Mouse (Mus musculus) skeletal muscle tissue, adult 2 months (tissue): ENCODE results near the gene Zfp112.
A peak's percentile ranks its signal among the peaks of the same experiment; 100 is the strongest.
"Not testable (repeated sequence)": the region's sequence is repeated elsewhere in the genome, so short reads cannot be mapped to it uniquely, and the experiment has no call there.

ENCODE experiments used
- DNase-seq: peaks from one replicate; pipeline ENCODE4 v3.0.0-alpha.2; 2012; ENCODE audit warnings: low read depth, low spot score

Zfp112 gene

GRCm38 (mm10) chr7:24112156-24112856, at the start of gene Zfp112:
TSS of gene Zfp112 (plus strand) at chr7:24112314.
- DNase-seq: peak; percentile 89

DNA sequence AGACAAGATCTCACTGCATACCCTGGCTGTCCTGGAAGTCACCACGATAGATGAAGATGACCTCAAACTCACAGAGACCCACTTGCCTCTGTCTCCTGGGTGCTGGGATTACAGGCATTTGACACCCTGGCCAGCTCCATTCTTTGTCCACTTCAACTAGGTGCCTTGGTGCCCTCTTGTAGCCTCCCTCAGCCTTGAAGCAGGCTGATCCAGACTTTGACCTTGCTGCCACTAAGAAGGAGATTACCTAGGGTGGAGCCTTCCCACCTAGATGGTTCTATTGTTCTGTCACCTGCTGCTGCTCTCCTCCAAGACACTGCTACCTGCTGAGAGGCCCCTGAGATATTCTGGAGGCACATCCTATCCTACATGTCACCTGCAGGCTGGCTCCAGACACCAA, 37.7 kb upstream of the Zfp112 start:
- DNase-seq: not testable (repeated sequence)

GRCm38 (mm10) chr7:24081634-24082431, 30.3 kb upstream of the Zfp112 start, which contains the start of gene Zfp180:
TSS of gene Zfp180 (plus strand) at chr7:24081924.
- DNase-seq: peak; percentile 97

DNA sequence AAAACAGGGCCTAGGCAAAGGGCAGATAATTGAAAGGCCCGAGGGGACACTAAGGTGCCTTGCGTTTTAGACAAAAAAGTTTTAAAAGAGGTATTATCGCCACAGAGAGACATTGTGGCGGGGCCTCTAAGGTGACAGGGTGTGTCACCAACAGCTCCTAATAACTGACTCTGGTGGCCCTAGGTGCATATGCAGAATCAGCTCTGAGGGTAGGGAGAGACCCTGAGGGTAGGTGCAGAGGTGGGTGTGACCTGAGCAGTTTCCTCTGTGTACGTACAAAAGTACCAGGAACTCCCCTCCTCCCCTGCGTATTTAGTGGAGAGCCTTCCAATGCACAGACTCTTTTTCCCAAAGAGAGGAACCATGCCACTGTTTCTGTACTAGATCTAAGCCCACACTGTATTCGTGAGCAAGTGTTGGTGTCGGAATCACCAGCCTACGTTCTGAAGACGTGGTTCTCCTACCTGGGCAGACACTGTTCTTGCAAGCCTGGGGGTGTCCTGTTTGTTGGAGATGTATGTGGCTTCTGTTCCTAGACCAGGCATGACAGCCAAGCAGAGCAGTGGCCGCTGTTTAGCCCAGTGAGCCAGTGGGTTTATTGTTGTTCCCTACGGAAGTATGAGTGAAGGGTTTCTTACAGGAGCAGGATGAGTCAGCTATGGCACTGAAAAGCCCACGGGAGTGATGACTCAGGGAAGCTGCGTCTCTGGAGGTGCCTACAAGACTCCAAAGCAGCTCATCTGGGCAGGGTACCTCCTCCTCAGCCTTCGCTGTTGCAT, 29.5 kb upstream of the Zfp112 start:
- no peak for DNase-seq

DNA sequence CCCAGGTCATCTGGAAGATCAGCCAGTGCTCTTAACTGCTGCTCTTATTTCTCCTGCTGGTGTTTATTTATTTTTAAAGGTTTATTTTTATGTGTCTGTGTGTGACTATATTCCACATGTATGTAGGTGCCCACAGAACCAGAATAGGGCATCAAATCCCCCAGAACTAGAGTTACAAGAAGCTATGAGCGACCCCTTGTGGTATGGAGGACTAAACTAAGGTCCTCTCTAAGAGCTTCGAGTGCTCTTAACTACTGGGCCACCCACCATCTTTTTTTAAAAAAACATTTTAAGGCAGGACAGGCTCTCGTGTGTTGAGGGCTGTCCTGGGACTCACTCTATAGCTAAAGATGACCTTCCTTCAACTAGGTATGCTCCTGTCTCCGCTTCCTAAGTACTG, 25.2 kb upstream of the Zfp112 start:
- DNase-seq: no peak

DNA sequence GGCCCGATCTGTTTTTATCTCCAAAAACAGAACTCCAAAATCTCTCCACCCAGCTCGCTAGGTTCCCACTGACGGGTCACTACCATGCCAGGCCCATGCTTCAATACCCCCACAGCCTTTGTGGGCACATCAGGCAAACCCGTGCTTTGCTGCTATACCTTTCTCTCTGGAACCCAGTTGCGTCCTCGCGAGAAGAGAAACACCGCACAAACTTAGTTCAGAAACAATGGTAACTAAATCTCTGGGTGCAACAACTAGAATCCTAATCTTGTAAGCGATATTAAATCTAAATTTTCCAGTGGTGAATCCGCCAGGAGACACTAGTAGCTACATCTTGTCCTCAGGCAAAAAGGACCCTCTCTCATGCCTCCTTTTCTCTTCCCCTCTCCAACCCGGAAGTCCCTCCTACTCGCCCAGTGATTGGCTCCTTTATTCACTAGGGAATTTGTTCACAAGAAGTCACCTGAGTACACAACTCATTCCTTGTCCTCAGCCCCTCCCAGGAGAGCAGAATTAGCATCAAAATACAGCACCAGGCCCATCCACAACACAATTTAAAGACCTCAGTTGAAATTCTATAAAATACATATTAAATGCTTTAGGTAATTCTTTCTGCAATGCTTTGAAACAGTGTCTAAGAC, 24.5 kb upstream of the Zfp112 start:
- DNase-seq: no peak

GRCm38 (mm10) chr7:24104403-24104802, 7.7 kb upstream of the Zfp112 start:
- DNase-seq: no peak

DNA sequence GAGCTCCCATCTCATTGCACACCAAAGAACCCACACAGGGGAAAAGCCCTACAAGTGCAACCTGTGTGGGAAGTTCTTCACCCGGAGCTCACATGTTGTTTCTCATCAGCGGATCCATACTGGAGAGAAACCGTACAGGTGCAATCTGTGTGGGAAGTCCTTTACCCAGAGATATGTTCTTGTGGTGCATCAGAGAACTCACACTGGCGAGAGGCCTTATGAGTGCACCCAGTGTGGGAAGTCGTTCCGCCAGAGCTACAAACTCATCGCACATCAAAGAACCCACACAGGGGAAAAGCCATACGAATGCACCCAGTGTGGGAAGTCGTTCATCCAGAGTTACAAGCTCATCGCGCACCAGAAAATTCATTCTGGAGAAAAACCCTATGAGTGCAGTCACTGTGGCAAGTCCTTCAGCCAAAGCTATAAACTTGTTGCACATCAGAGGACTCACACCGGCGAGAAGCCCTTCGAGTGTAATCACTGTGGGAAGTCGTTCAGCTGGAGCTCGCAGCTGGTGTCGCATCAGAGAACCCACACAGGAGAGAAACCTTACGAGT, 6.9 kb upstream of the Zfp112 start:
- no peak for DNase-seq

DNA sequence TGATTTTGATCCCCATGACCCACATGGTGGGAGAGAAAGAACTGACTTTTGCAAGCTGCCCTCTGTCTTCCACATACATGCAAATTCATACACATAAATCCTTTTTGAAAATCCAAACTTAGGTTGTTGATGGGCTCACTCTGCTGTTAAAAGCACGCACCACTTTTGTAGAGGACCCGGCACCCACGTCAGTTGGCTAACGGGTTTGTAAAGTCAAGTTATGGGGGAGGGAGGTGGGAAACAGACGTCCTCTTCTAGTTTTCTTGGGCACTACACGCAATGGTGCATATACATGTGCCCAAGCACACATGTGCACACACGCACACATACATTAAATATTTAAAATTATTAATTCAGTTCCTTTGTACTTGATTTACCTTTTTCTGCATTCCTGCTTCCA, 1.3 kb upstream of the Zfp112 start:
- no peak for DNase-seq

- no peak for DNase-seq
Observed at GRCm38 (mm10) chr7:24111772-24112155, 350 bp upstream of the Zfp112 start.

GRCm38 (mm10) chr7:24113001-24113400, 887 bp downstream of the Zfp112 start:
- DNase-seq: no peak

DNA sequence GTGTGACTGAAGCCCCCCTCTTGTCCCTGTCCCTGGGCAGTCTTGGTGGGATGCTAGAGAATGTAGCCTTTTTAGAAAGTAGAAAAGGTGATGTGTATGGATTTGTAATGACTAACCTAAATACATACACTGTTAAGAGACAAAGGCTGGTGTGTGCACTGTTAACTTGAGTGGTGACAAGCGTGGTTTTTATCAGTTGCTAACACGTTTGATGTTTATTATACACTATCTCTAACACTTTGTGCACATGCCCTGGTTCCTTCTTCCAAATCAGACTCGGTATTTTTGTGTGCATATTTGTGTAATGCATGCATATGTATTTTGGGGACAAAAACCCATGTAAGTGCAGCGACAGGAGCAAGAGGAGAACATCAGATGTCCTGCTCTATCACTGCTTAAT, 4.5 kb downstream of the Zfp112 start:
- DNase-seq: no peak

DNA sequence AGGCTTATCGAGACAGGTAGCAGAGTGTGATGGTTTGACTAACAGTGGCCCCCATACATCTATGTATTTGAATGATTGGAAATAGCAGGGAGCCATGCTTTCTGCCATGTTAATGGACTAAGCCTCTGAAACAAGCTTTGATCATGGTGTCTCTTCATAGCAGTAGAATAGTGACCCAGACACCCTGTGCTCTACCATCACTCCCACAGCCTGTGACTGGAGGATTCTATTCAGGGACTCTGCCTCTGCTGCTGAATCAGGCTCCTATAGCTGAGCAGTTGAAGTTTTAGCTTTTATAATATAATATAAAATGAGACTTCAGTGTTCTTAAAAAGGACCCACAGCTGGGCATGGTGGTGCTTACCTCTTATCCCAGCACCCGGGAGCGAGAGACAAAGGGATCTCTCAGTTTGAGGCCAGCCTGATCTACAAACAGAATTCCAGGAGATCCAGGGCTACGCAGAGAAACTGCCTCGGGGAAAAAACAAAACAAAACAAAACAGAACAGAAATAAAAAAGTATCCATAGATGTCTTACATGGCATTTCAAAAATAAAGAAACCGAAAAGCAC, 21.4 kb downstream of the Zfp112 start:
- DNase-seq: no peak

GRCm38 (mm10) chr7:24133996-24134828, 22.1 kb downstream of the Zfp112 start, which contains the start of gene Zfp235:
TSS of gene Zfp235 (plus strand) at chr7:24134169.
- peak; percentile 80 for DNase-seq

GRCm38 (mm10) chr7:24142566-24142965, 30.5 kb downstream of the Zfp112 start:
- DNase-seq: no peak

DNA sequence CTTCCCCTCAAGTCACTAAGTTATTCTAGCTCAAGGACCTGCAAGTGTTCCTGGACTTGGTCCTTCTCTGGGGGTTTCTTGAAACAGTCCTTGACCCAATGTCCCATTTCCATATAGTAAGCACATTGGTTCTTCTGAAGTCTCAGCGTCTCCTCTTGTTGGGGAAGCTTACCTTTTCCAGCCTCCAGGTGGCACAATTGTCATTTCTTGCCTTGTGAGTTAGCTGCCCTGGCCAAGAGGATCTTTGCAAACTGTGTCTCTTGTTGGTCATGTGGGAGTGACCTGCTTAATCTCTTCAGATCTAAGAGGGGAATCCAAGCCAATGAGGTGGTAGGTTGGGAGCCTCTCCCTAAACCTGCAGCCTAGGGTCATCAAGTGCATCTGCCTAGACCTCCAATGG, 41.2 kb downstream of the Zfp112 start:
- DNase-seq: no peak

- no peak for DNase-seq
Observed at GRCm38 (mm10) chr7:24172191-24172590, 60.1 kb downstream of the Zfp112 start.

- peak; percentile 3 for DNase-seq
Observed at GRCm38 (mm10) chr7:24174618-24175336, 62.7 kb downstream of the Zfp112 start, which contains the start of gene Zfp114. TSS of gene Zfp114 (plus strand) at chr7:24175060.

GRCm38 (mm10) chr7:24175337-24175711, 63.2 kb downstream of the Zfp112 start:
- no peak for DNase-seq
